8 mouse cellular contexts compared by ENCODE assay signal in genomic region chr1:135615715-135616641, GRCm38 (mm10). TPM values are rescaled to one million over a fixed set of nuclear protein-coding genes. Genes with fewer than 3 reads are reported as not detected.
DNase-seq lines count a peak whose midpoint lies in the region; ATAC-seq and TF ChIP-seq lines count a peak whose summit lies in the region.

No protein-coding gene starts in this region.

- no peak overlapping the region for H3K4me2 ChIP-seq in limb, embryonic 13.5 days (replicated peaks)
- H3K4me2 ChIP-seq in midbrain, postnatal 0 days (ENCODE audit: low read depth, low read length, poor library complexity, severe bottlenecking) = no peak overlapping the region
- H3K4me2 ChIP-seq in stomach, embryonic 16.5 days (ENCODE audit: low read depth, low read length) = peak overlapping the region; percentile 10; the same call in 1 of the 2 replicates

- H3K36me3 ChIP-seq in limb, embryonic 13.5 days = no peaks in the 10 kb centered on the region
- no peaks in the 10 kb centered on the region for H3K36me3 ChIP-seq in midbrain, postnatal 0 days (ENCODE audit: insufficient read depth, low read length)
- no peaks in the 10 kb centered on the region for H3K36me3 ChIP-seq in stomach, embryonic 16.5 days (ENCODE audit: control insufficient read depth, insufficient read depth, low read length)

- TF ChIP-seq CTCF in layer of hippocampus, adult 2 months (conservative IDR thresholded peaks at IDR 0.05) = no peak
- no peak for TF ChIP-seq CTCF in midbrain, postnatal 0 days (IDR thresholded peaks at IDR 0.05)

- 0 out of 2 replicates have a peak, but pooled peaks have one; percentile 32 for ATAC-seq in limb, embryonic 13.5 days (ENCODE audit: low FRiP score, low read depth)
- ATAC-seq in midbrain, postnatal 0 days (ENCODE audit: low FRiP score) = peak; percentile 71; the same call in 1 of the 2 replicates
- ATAC-seq in stomach, embryonic 16.5 days (ENCODE audit: insufficient read depth, low FRiP score) = peak; percentile 80

- 16% methylated on average over 20 of the region's 20 CpGs for WGBS in limb, embryonic 13.5 days
- WGBS in midbrain, postnatal 0 days = 14% methylated on average over 20 of the region's 20 CpGs
- WGBS in stomach, embryonic 16.5 days = 16% methylated on average over 20 of the region's 20 CpGs

- no peaks in the 10 kb centered on the region for H3K9me3 ChIP-seq in limb, embryonic 13.5 days
- H3K9me3 ChIP-seq in midbrain, postnatal 0 days (ENCODE audit: low read length) = no peaks in the 10 kb centered on the region
- H3K9me3 ChIP-seq in stomach, embryonic 16.5 days (replicated peaks; ENCODE audit: control insufficient read depth, low read length) = no peaks in the 10 kb centered on the region

- intact Hi-C loops in gastrocnemius, postnatal 36 days (cut with DNase I) = no loop called here

- no peak overlapping the region for H3K9ac ChIP-seq in limb, embryonic 13.5 days
- no peak overlapping the region; the same call in 1 of the 2 replicates for H3K9ac ChIP-seq in midbrain, postnatal 0 days (replicated peaks; ENCODE audit: low read length, poor library complexity, severe bottlenecking)
- H3K9ac ChIP-seq in stomach, embryonic 16.5 days (ENCODE audit: low read length) = no peak overlapping the region

- H3K4me1 ChIP-seq in limb, embryonic 13.5 days = peaks cover 11% of the 10 kb centered on the region
- peaks cover 5% of the 10 kb centered on the region; the same call in 1 of the 2 replicates for H3K4me1 ChIP-seq in midbrain, postnatal 0 days (ENCODE audit: insufficient read depth, low read length)
- peaks cover 6% of the 10 kb centered on the region; the same call in 1 of the 2 replicates for H3K4me1 ChIP-seq in stomach, embryonic 16.5 days (ENCODE audit: control insufficient read depth, insufficient read depth, low read length)

- DNase-seq in layer of hippocampus, adult 2 months (ENCODE audit: low spot score in 2 of 2) = peak in 1 of 2 experiments; percentile 53
- no peak for DNase-seq in layer of hippocampus, adult 9-10 months (ENCODE audit: low spot score)
- DNase-seq in embryo, embryonic 10 days (ENCODE audit: low spot score) = peak; percentile 89
- peak; percentile 51 to 66 for DNase-seq in gastrocnemius, postnatal 36 days
- peak; percentile 35 for DNase-seq in induced T-regulatory cell, adult 2 months (ENCODE audit: low read depth)
- DNase-seq in midbrain, postnatal 0 days (ENCODE audit: low spot score) = peak; percentile 70

- H3K4me3 ChIP-seq in layer of hippocampus, adult 2 months = no peak overlapping the region
- H3K4me3 ChIP-seq in limb, embryonic 13.5 days = no peak overlapping the region
- no peak overlapping the region for H3K4me3 ChIP-seq in midbrain, postnatal 0 days (ENCODE audit: low read depth, low read length)
- no peak overlapping the region for H3K4me3 ChIP-seq in stomach, embryonic 16.5 days (replicated peaks; ENCODE audit: low read length)

- H3K27ac ChIP-seq in layer of hippocampus, adult 2 months = peak overlapping the region; percentile 36; the same call in 1 of the 2 replicates
- no peak overlapping the region for H3K27ac ChIP-seq in limb, embryonic 13.5 days
- H3K27ac ChIP-seq in midbrain, postnatal 0 days (ENCODE audit: low read depth, low read length) = no peak overlapping the region
- H3K27ac ChIP-seq in stomach, embryonic 16.5 days (ENCODE audit: low read length) = no peak overlapping the region

- H3K27me3 ChIP-seq in limb, embryonic 13.5 days = no peaks in the 10 kb centered on the region
- H3K27me3 ChIP-seq in midbrain, postnatal 0 days (ENCODE audit: insufficient read depth, low read length) = no peaks in the 10 kb centered on the region
- no peaks in the 10 kb centered on the region for H3K27me3 ChIP-seq in stomach, embryonic 16.5 days (ENCODE audit: control insufficient read depth, insufficient read depth, low read length)

RNA-seq across cellular contexts. Expression of gene Nav1, which starts 8.9 kb away (rescaled TPM):
- total RNA-seq in layer of hippocampus, adult 2 months (2021) = 10 to 100 TPM; 60.3 to 71.2 TPM
- 1 to 10 TPM; 8.7 to 9.7 TPM for total RNA-seq in gastrocnemius, postnatal 36 days (2021)
- 12.8 and 15.0 TPM in 2 replicates for polyA plus RNA-seq in limb, embryonic 13.5 days (2015; fragmentation: Nextera tagmentation; extraction: Ambion mirVana)
- 99.1 and 109 TPM in 2 replicates for total RNA-seq in midbrain, postnatal 0 days (2014; rRNA removed)
- polyA plus RNA-seq in midbrain, postnatal 0 days (2015; fragmentation: Nextera tagmentation; extraction: Ambion mirVana) = 37.3 and 46.5 TPM in 2 replicates
- polyA plus RNA-seq in stomach, embryonic 16.5 days (2015; fragmentation: Nextera tagmentation; extraction: Ambion mirVana) = 11.2 and 12.9 TPM in 2 replicates
